Mouse (Mus musculus) embryonic stem cell, embryonic (primary cell): Measurements from ENCODE around the gene Rrnad1.

Experiments used
- CTCF ChIA-PET, 4 experiments: fragments of 300-600 bp in 2 of 4; fragments of 350-600 bp in 2 of 4; sonication (Branson Sonifier 250); formaldehyde crosslinking; loops; one replicate each; lab custom pipeline; 2022; ENCODE audit warnings: inconsistent platforms in 2 of 4; lab: Charles Lee
- POLR2A ChIA-PET, 4 experiments: fragments of 300-600 bp in 2 of 4; fragments of 350-600 bp in 2 of 4; sonication (Branson Sonifier 250); formaldehyde crosslinking; loops; one replicate each; lab custom pipeline; 2022; ENCODE audit warnings: antibody characterized with exemption in 4 of 4, inconsistent platforms in 1 of 4; lab: Charles Lee

The Rrnad1 gene

GRCm38 (mm10) chr3:87913491-87913890 lies 17.0 kb downstream of the Rrnad1 start:
- ChIA-PET CTCF (no interaction called here), POLR2A (interaction anchor here in 2 of 4 experiments (1.4 to 7.7 kb wide), 2 partner anchors 28 to 29 kb away, joined by 3 to 46 read pairs; partner anchors contain the start of gene Prcc (in 1 of the 2))

- POLR2A ChIA-PET, result interaction anchor here (0.5 to 8.4 kb wide), 41 partner anchors 7 to 666 kb away, joined by 3 to 231 read pairs (median 4); partner anchors contain the start of genes Prcc (in 4 of the 4), Isg20l2 (in 3 of the 4), Mrpl24 (in 3 of the 4) and Rrnad1 (in 3 of the 4)
These were observed 19.9 kb downstream of the Rrnad1 start for GRCm38 (mm10) chr3:87910573-87911141.

GRCm38 (mm10) chr3:87909874-87910273 lies 20.6 kb downstream of the Rrnad1 start:
- POLR2A ChIA-PET, result interaction anchor here (0.5 to 8.4 kb wide), 42 partner anchors 8 to 693 kb away, joined by 3 to 231 read pairs (median 4); partner anchors contain the start of genes Prcc (in 4 of the 4), Isg20l2 (in 3 of the 4), Mrpl24 (in 3 of the 4) and Rrnad1 (in 3 of the 4)
- CTCF ChIA-PET, result interaction anchor here in 3 of 4 experiments (0.6 to 2.6 kb wide), 8 partner anchors 11 to 77 kb away, joined by 3 to 10 read pairs (median 4); partner anchors contain the start of gene Prcc (in 1 of the 3)

More at GRCm38 (mm10) chr3:87910573-87911141, 19.9 kb downstream of the Rrnad1 start:
- CTCF ChIA-PET, result interaction anchor here in 3 of 4 experiments (0.9 to 2.6 kb wide), 6 partner anchors 10 to 76 kb away, joined by 3 to 10 read pairs (median 4); partner anchors contain the start of gene Prcc (in 1 of the 3)

GRCm38 (mm10) chr3:87909381-87909780 lies 21.1 kb downstream of the Rrnad1 start:
- ChIA-PET CTCF (interaction anchor here in 3 of 4 experiments (0.6 to 2.6 kb wide), 7 partner anchors 22 to 78 kb away, joined by 3 to 10 read pairs (median 4); partner anchors contain the start of gene Prcc (in 1 of the 3)), POLR2A (interaction anchor here (0.5 to 8.4 kb wide), 39 partner anchors 9 to 694 kb away, joined by 3 to 231 read pairs (median 6); partner anchors contain the start of genes Prcc (in 4 of the 4), Isg20l2 (in 3 of the 4), Rrnad1 (in 3 of the 4) and Mrpl24 (in 2 of the 4))

- ChIA-PET CTCF (interaction anchor here in 1 of 4 experiments (1.0 kb wide), 1 partner anchor 165 kb away, joined by 3 read pairs; no protein-coding TSS in a partner anchor), POLR2A (interaction anchor here in 3 of 4 experiments (1.0 to 8.4 kb wide), 12 partner anchors 10 to 85 kb away, joined by 4 to 231 read pairs (median 12); partner anchors contain the start of genes Prcc (in 3 of the 3), Isg20l2 (in 1 of the 3), Mrpl24 (in 1 of the 3) and Nes (in 1 of the 3))
These were observed 22.6 kb downstream of the Rrnad1 start for GRCm38 (mm10) chr3:87907906-87908305.

GRCm38 (mm10) chr3:87906981-87907857 lies 23.3 kb downstream of the Rrnad1 start:
- ChIA-PET POLR2A (interaction anchor here in 3 of 4 experiments (0.5 to 8.4 kb wide), 23 partner anchors 9 to 1506 kb away, joined by 3 to 231 read pairs (median 7); partner anchors contain the start of genes Nes (in 3 of the 3), Prcc (in 3 of the 3), Mrpl24 (in 2 of the 3) and Isg20l2 (in 1 of the 3)), CTCF (interaction anchor here in 1 of 4 experiments (0.7 to 2.0 kb wide), 3 partner anchors 22 to 165 kb away, joined by 3 to 7 read pairs (median 3); partner anchors contain the start of gene Prcc)

- ChIA-PET POLR2A (interaction anchor here (0.5 to 8.4 kb wide), 33 partner anchors 8 to 1007 kb away, joined by 3 to 231 read pairs (median 4); partner anchors contain the start of genes Nes (in 4 of the 4), Prcc (in 3 of the 4), Isg20l2 (in 2 of the 4) and Mrpl24 (in 2 of the 4)), CTCF (interaction anchor here in 1 of 4 experiments (0.9 to 2.0 kb wide), 4 partner anchors 13 to 82 kb away, joined by 3 to 7 read pairs (median 5); partner anchors contain the start of gene Prcc)
These were observed 23.9 kb downstream of the Rrnad1 start for GRCm38 (mm10) chr3:87906601-87906980.

- ChIA-PET POLR2A (interaction anchor here (0.5 to 8.4 kb wide), 52 partner anchors 9 to 1006 kb away, joined by 3 to 231 read pairs (median 4); partner anchors contain the start of genes Nes (in 4 of the 4), Prcc (in 3 of the 4), Isg20l2 (in 2 of the 4) and Mrpl24 (in 2 of the 4)), CTCF (interaction anchor here in 2 of 4 experiments (0.7 to 2.0 kb wide), 6 partner anchors 11 to 83 kb away, joined by 3 to 7 read pairs (median 4); partner anchors contain the start of gene Prcc (in 1 of the 2))
These were observed 24.5 kb downstream of the Rrnad1 start, which contains the start of gene Hdgf for GRCm38 (mm10) chr3:87905880-87906485. Hdgf (plus strand) TSS chr3:87906321.

GRCm38 (mm10) chr3:87903821-87904220 lies 26.7 kb downstream of the Rrnad1 start:
- ChIA-PET POLR2A (interaction anchor here in 2 of 4 experiments (0.6 to 8.4 kb wide), 6 partner anchors 10 to 805 kb away, joined by 3 to 125 read pairs (median 3); partner anchors contain the start of genes Prcc (in 2 of the 2) and Mrpl24 (in 1 of the 2)), CTCF (interaction anchor here in 1 of 4 experiments (0.7 kb wide), 2 partner anchors 65 to 127 kb away, joined by 3 to 5 read pairs; no protein-coding TSS in a partner anchor)

GRCm38 (mm10) chr3:87901959-87902358 lies 28.6 kb downstream of the Rrnad1 start:
- CTCF ChIA-PET, result interaction anchor here in 2 of 4 experiments (0.6 to 0.7 kb wide), 3 partner anchors 36 to 718 kb away, joined by 3 to 7 read pairs (median 3); no protein-coding TSS in a partner anchor
- POLR2A ChIA-PET, result interaction anchor here in 3 of 4 experiments (1.1 to 4.3 kb wide), 8 partner anchors 8 to 17 kb away, joined by 3 to 19 read pairs (median 6); partner anchors contain the start of gene Prcc (in 3 of the 3)

- ChIA-PET CTCF (interaction anchor here in 1 of 4 experiments (0.8 kb wide), 1 partner anchor 86 kb away, joined by 3 read pairs; no protein-coding TSS in a partner anchor), POLR2A (interaction anchor here (0.5 to 4.3 kb wide), 15 partner anchors 8 to 608 kb away, joined by 3 to 19 read pairs (median 4); partner anchors contain the start of genes Prcc (in 3 of the 4) and Lmna (in 1 of the 4))
These were observed 29.4 kb downstream of the Rrnad1 start for GRCm38 (mm10) chr3:87901036-87901624.

- POLR2A ChIA-PET, result interaction anchor here in 1 of 4 experiments (0.9 to 4.3 kb wide), 7 partner anchors 10 to 25 kb away, joined by 3 to 19 read pairs (median 5); partner anchors contain the start of gene Prcc
- CTCF ChIA-PET, result no interaction called here
These were observed 30.7 kb downstream of the Rrnad1 start for GRCm38 (mm10) chr3:87899776-87900175.

GRCm38 (mm10) chr3:87899266-87899665 lies 31.3 kb downstream of the Rrnad1 start:
- ChIA-PET POLR2A (interaction anchor here in 2 of 4 experiments (0.9 to 2.4 kb wide), 5 partner anchors 10 to 21 kb away, joined by 3 to 11 read pairs (median 6); partner anchors contain the start of gene Prcc (in 1 of the 2)), CTCF (interaction anchor here in 1 of 4 experiments (0.6 kb wide), 1 partner anchor 15 kb away, joined by 3 read pairs; no protein-coding TSS in a partner anchor)

GRCm38 (mm10) chr3:87893367-87893905 lies 37.1 kb downstream of the Rrnad1 start:
- ChIA-PET POLR2A (interaction anchor here in 3 of 4 experiments (0.6 to 14.6 kb wide), 17 partner anchors 8 to 51 kb away, joined by 3 to 231 read pairs (median 7); partner anchors contain the start of genes Hdgf (in 3 of the 3), Prcc (in 2 of the 3) and Mrpl24 (in 1 of the 3)), CTCF (interaction anchor here in 2 of 4 experiments (0.8 to 1.9 kb wide), 3 partner anchors 12 to 55 kb away, joined by 3 to 4 read pairs (median 3); partner anchors contain the start of gene Hdgf (in 1 of the 2))

GRCm38 (mm10) chr3:87891481-87891880 lies 39.0 kb downstream of the Rrnad1 start:
- ChIA-PET POLR2A (interaction anchor here in 3 of 4 experiments (0.6 to 14.6 kb wide), 7 partner anchors 8 to 61 kb away, joined by 3 to 231 read pairs (median 8); partner anchors contain the start of genes Hdgf (in 2 of the 3) and Mrpl24 (in 1 of the 3)), CTCF (interaction anchor here in 1 of 4 experiments (0.6 kb wide), 1 partner anchor 133 kb away, joined by 10 read pairs; no protein-coding TSS in a partner anchor)
